Mouse (Mus musculus) ZHBTc4 (cell line): ENCODE measurements around the gene Atf1.
A peak's percentile ranks its signal among the peaks of the same experiment; 100 is the strongest.

Experiments
- DNase-seq: peaks from one replicate; pipeline ENCODE4 v3.0.0-alpha.2; 2011; ENCODE audit warnings: low read depth, low spot score

Atf1 gene

DNA sequence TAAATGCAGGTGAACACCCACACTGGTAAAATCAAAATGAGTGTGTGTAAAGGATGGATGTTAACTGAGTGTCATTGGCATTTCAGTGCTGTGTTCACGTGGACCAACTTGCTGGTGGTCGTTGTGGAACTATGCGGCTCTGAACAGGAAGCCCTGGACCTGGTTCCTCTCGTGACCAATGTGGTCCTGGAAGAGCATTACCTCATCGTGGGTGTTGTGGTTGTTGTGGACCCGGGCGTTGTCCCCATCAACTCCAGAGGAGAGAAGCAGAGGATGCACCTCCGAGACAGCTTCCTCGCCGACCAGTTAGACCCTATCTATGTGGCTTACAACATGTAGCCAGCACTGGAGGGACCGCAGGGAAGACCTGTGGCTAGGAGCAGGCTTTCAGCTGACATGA lies 12.5 kb upstream of the Atf1 start:
- DNase-seq: no peak

DNA sequence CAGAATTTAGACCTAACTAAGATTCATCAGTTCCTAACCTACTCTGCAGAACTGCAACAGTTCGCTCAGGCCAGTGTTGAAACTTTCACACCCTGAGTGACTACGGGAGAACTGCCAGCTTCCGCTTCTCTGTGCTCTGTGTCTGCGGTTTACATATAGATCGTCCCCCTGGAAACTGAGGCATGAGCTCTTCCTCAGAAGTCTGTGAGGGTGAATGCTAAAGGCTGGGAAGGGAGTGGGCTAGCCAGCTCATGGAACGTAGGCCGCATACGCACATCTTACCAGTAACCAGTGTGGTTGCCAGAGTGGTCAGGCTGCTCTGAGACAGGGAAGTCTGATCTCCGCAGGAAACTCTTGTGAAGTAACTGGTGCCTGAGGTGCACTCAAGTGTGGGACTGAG lies 11.4 kb upstream of the Atf1 start:
- DNase-seq: no peak

GRCm38 (mm10) chr15:100218018-100218417 lies 9.6 kb upstream of the Atf1 start:
- no peak for DNase-seq

DNA sequence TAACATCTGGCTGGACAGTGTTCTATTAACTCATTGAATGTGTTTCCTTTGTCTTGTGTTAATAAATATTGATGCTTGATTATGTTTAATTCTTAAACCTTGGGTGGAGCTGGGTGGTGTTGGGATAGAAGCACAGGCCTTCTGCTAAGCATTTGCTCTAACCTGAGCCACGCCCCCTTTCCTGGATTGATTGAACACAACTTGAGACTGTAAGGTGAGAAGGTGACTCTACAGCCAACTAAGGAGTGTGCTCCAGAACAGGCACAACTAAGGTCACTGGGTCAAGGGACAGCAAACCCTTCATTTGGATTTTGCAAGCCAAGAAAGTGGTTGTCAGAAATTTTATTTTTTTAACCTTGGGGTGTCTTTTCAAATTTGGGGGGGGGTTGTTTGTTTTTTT lies 8.2 kb upstream of the Atf1 start:
- peak; percentile 80 for DNase-seq

- DNase-seq: no peak
Measured at GRCm38 (mm10) chr15:100220916-100221315, 6.7 kb upstream of the Atf1 start.

GRCm38 (mm10) chr15:100225381-100225780 lies 2.2 kb upstream of the Atf1 start:
- DNase-seq: no peak

GRCm38 (mm10) chr15:100225891-100226290 lies 1.7 kb upstream of the Atf1 start:
- DNase-seq: no peak

DNA sequence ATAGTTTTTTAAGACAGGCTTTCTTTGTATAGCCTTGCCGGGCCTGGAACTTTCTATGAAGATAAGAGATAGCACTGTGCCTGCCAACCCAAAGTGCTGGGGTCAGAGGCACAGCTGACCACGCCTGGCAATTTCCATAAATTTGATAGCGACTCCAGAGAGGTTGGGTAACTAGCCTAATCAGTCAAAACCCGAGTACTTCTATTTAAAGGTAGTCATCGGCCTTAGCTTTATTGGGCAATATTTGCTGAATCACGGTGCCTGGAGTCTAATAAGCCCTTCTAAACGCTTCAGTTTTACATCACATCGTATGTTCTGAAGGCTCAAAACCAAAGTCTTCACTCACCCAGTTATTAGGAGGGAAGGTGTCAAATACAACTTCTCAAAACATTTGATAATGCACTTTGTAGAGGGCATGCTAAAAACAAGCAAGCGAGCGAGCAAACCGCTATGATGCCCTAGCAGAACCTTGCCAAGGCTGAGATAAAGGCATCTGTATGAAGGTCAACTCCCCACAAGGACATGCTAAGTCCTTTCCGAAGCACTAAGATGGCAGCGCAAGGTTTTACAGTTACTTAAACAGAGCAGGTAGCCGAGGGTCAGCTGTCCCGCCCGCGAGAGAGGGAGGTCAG lies 472 bp upstream of the Atf1 start:
- DNase-seq: peak; percentile 35

- DNase-seq: peak; percentile 34
Measured at GRCm38 (mm10) chr15:100228535-100229336, 1.1 kb downstream of the Atf1 start.

- DNase-seq: peak; percentile 71
Measured at GRCm38 (mm10) chr15:100230655-100231054, 3.0 kb downstream of the Atf1 start.

- peak; percentile 73 for DNase-seq
Measured at GRCm38 (mm10) chr15:100231616-100232525, 4.3 kb downstream of the Atf1 start.

DNA sequence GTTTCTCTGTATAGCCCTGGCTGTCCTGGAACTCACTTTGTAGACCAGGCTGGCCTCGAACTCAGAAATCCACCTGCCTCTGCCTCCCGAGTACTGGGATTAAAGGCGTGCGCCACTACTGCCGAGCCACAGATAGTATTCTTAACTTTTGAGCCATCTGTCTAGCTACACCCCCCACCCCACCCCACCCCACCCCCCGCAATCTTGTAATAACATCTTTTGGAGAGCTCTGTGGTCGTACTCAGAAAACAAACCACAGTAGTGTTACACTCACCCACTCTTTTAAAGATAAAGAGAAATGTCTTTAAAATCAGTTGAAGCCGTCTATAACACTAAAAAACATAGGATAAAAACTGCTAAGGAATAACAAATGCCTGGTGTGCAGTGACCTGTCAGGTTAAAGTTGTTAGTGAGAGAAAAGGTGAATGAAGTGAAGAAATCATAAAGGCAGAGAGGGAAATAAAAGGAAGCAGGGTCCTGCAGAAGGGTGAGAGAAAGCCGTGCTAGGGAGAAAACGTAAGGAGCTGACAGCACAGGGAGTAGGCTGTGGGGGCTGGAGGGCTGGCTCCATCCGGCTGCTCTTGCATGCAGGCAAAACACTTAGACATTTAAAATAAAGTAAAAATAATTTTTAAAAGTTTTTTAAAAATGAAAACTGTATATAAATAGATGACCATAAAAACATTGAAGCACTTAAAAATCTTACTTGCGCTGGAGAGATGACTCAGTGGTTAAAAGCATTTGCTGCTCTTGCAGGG lies 7.8 kb downstream of the Atf1 start:
- no peak for DNase-seq

DNA sequence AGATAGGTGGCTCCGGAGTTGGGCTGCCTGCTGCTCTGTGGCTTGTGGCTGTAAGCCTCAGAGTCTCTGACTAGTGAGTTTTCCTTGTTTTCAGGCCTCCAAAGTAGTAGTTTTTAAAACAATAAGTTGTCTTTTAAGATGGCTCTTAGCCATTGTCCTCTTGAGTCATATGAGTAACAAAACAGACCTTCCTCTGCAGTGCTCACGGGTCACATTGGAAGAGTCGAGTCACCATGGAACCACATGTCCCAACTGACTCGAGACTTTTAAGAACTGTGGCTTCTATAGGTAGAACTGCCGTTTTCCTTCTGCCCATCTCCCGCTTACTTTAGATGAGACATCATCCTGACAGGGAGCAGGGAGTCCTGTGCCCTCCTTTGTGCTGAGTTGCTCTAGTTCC lies 9.3 kb downstream of the Atf1 start:
- DNase-seq: no peak

DNA sequence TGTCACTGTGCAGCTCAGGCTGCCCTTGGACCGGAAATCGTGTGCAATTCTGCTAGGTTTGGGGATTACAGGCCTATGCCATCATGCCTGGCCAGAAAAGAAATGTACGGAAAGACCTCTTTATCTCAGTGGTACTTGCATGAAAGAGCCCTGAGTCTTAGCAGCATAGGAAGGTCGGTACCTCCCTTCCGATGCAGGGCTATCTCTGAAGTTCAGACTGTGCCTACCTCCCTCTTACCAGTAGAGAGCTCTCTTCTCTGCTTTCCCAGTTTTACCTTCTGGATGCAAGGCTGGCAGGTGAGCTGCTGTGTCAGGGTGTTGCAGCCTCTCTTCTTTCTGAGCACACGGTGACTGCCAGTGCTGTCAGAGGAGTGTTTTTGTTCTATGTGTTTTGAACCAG lies 14.2 kb downstream of the Atf1 start:
- peak; percentile 49 for DNase-seq

DNA sequence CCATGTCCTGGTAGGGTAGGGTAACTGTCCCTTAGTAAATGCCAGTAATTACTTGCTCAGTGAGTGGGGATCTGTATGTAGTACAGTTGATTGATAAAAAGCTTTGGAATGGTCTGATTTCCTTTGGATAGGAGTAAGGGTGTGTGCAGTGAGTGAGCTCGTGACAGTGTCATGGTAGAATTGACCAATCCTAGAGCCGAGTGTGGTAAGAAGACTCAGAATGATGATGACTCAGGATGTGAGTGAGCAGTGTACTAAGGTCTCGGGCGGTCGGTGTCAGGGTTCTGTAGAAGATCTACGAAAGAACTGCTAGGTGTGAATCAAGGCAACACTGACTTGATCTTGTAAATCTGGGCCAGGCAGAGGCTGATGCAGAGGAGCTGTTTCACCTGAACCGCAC lies 18.3 kb downstream of the Atf1 start:
- DNase-seq: no peak

DNA sequence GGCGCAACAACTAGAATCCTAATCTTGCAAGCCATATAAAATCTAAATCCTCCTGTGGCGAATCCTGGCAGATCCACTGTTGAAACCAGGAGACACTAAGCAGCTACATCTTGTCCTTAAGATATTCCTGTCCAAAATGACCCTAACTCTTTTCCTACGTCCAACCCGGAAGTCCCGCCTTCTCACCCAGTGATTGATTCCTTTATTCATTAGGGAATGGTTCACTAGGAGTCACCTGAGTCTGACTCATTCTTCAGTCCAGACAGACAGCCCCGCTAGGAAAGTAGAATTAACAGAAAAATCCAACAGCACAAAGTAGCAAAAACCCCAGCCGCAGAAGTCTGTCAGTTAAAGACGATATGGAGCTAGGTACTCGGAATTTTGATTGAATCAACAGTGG lies 19.7 kb downstream of the Atf1 start:
- peak; percentile 67 for DNase-seq

DNA sequence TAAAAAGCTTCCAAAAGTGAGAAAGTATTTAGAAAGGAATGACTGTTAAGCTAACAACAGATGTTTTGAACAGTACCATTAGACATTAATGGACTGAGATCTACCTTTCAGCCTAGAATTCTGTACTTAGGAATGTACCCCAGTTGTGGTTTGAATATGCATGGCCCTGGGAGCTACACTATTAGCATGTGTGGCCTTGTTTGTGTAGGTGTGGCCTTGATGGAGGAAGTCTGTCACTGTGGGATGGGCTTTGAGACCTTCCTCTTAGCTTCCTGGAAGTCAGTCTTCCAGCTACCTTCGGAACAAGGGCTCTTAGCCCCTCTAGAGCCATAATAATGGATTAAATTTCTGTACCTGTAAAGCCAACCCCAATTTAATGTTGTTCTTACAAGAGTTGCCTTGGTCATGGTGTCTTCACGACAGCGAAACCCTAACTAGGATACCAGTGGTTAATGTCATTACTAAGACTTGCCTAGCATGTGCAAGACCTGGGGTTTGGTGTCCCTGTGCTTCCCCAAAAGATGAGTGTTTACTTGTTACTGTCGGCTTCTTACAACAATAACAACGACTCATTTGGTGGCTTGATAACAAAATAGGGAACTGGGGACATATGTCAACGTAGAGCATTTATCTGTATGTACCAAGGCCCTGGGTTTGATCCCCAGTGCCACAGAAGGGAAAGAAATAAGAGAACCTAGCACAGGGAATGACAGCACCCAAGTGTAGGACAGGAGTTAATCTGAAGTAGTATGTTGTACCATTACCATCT lies 21.2 kb downstream of the Atf1 start:
- DNase-seq: peak; percentile 83

GRCm38 (mm10) chr15:100251153-100251780 lies 23.6 kb downstream of the Atf1 start:
- DNase-seq: no peak

DNA sequence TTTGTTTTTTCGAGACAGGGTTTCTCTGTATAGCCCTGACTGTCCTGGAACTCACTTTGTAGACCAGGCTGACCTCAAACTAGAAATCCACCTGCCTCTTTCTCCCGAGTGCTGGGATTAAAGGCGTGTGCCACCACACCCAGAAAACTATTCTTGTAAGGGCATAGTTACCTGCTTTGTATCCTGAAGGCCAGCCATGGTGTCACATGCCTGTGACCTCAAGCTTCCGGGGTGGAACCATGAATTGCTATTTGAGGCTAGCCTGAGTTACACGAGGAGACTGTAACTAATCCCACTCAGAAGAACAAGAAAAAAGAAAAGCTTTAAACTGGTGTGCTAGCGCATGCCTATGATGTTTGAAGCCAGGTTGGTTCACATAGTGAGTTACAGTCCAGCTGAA lies 28.8 kb downstream of the Atf1 start:
- DNase-seq: peak; percentile 87

DNA sequence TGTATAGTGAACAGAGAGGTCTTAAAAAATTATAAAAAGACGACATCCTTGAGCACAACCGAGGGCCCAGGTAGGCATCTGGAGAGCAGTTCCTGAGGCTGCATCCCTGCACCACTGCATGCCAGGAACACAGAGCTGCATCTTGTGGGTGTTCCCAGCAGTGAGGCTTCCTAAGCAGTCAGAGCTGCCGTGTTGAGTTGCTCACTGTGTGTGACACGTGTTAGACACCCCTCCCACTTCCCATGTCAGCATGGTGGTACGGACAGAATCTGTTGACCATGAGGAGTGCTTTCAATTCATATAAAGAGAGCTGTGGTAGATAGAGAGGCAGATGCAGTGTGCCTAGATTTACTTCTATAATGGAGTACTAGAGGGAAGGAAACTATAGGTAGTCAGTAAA lies 29.7 kb downstream of the Atf1 start:
- no peak for DNase-seq
